Mouse (Mus musculus) ovary, postnatal 10 days (tissue): Measurements from ENCODE around the gene Gm10665.
"Not testable (repeated sequence)": the region's sequence is repeated elsewhere in the genome, so short reads cannot be mapped to it uniquely, and the experiment has no call there.

Experiments
- DNase-seq: peaks from one replicate; pipeline ENCODE4 v3.0.0; 2022; ENCODE audit warnings: low spot score

Gene Gm10665

GRCm38 (mm10) chr7:22463975-22464374 is at the start of gene Gm10665:
TSS of gene Gm10665 (minus strand) at chr7:22464075.
- not testable (repeated sequence) for DNase-seq

- DNase-seq: not testable (repeated sequence)
Measured at GRCm38 (mm10) chr7:22499578-22499977, 35.7 kb upstream of the Gm10665 start, which contains the start of gene Vmn1r151. TSS of gene Vmn1r151 (minus strand) at chr7:22499678.

DNA sequence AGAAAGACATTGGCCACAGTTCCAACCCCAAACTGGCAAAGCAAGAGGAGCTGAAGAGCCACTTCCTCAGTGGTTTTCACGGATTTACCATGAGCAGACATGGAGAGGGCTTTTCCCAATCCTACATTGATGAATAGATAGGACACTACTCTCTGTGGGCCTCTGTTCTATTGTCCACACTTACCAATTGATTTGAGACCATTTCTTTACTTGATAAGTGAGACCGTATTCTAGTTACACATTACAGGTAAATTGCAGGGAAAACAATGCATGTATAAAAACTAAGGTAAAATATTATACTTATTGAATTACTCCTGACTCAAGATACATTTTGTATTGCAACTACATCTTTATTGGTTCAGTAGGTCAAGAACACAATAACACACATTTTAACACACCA is 25.7 kb downstream of the Gm10665 start, which contains the start of gene Vmn1r149:
Gene Vmn1r149, minus strand, starts transcription at position 101 of the 400 bp plus-strand sequence.
- DNase-seq: not testable (repeated sequence)

- not testable (repeated sequence) for DNase-seq
Measured at GRCm38 (mm10) chr7:22413283-22413682, 50.6 kb downstream of the Gm10665 start, which contains the start of gene Vmn1r148. TSS of gene Vmn1r148 (plus strand) at chr7:22413583.
